Mouse (Mus musculus) liver, adult 2 months (tissue): Measurements from ENCODE around the gene Mrpl23. TPM values are rescaled to one million over a fixed set of nuclear protein-coding genes. Genes with fewer than 3 reads are reported as not detected.

Source experiments
- DNase-seq: peaks from one replicate; pipeline ENCODE4 v3.0.0-alpha.2; 2011; ENCODE audit warnings: low read depth, low spot score; ENCODE audit errors: extremely low read depth
- H3K27ac ChIP-seq: fragments of 200-500 bp; replicated peaks from 2 replicates; pipeline ENCODE4 v1.5.1; 2012; ENCODE audit warnings: low read depth, mild to moderate bottlenecking, control low read depth, inconsistent platforms, low read length; ENCODE audit not compliant: insufficient read depth
- H3K27me3 ChIP-seq: fragments of 200-500 bp; 2 replicates; pipeline ENCODE4 v1.6.1; 2012; ENCODE audit warnings: mild to moderate bottlenecking, moderate library complexity, low read length, inconsistent platforms; ENCODE audit not compliant: control insufficient read depth, insufficient read depth
- H3K36me3 ChIP-seq: fragments of 200-500 bp; 2 replicates; pipeline ENCODE4 v1.6.1; 2012; ENCODE audit warnings: low read length, inconsistent platforms; ENCODE audit not compliant: control insufficient read depth, insufficient read depth
- H3K4me1 ChIP-seq: fragments of 200-500 bp; 2 replicates; pipeline ENCODE4 v1.6.1; 2011; ENCODE audit warnings: low read length; ENCODE audit not compliant: control insufficient read depth, insufficient read depth
- H3K4me3 ChIP-seq: fragments of 200-500 bp; 2 replicates; pipeline ENCODE4 v1.5.1; 2011; ENCODE audit warnings: low read depth, mild to moderate bottlenecking, control low read depth, low read length, moderate library complexity; ENCODE audit not compliant: insufficient read depth
- H3K79me2 ChIP-seq: fragments of 200-500 bp; 2 replicates; pipeline ENCODE4 v1.6.1; 2012; ENCODE audit warnings: inconsistent platforms, mild to moderate bottlenecking, low read length, moderate library complexity; ENCODE audit not compliant: control insufficient read depth, insufficient read depth
- H3K9ac ChIP-seq: fragments of 200-500 bp; 2 replicates; pipeline ENCODE4 v1.6.1; 2012; ENCODE audit warnings: low read depth, mild to moderate bottlenecking, control low read depth, inconsistent platforms, low read length
- CTCF ChIP-seq: fragments of 200-500 bp; IDR thresholded peaks from 2 replicates; pipeline ENCODE4 v1.5.1; 2011; ENCODE audit warnings: low read depth, low read length, control low read depth
- POLR2A ChIP-seq: fragments of 200-500 bp; IDR thresholded peaks from 2 replicates; pipeline ENCODE4 v1.6.1; 2011; ENCODE audit warnings: low read length, control low read depth; ENCODE audit not compliant: insufficient read depth; ENCODE audit errors: extremely low read depth
- WGBS: fragments of 180-500 bp; shearing (Covaris S2); methylation state at CpG from one replicate; pipeline ENCODE4 v1.1.7; 2018; 5-methylcytosine and 5-hydroxymethylcytosine counted together
- polyA plus RNA-seq: library from polyadenylated mRNA; depleted of rRNA; stranded (reverse); fragments of >200 nt; gene quantifications from 2 replicates; pipeline ENCODE4 v1.2.3, GENCODE M21; 2012
- total RNA-seq: library from RNA; depleted of rRNA; stranded (reverse); fragments of >200 nt; gene quantifications from 2 replicates; pipeline ENCODE4 v1.2.3, GENCODE M21; 2014

The Mrpl23 gene
- total and polyA plus RNA-seq, 2 experiments = 7.6 to 45.0 TPM

DNA sequence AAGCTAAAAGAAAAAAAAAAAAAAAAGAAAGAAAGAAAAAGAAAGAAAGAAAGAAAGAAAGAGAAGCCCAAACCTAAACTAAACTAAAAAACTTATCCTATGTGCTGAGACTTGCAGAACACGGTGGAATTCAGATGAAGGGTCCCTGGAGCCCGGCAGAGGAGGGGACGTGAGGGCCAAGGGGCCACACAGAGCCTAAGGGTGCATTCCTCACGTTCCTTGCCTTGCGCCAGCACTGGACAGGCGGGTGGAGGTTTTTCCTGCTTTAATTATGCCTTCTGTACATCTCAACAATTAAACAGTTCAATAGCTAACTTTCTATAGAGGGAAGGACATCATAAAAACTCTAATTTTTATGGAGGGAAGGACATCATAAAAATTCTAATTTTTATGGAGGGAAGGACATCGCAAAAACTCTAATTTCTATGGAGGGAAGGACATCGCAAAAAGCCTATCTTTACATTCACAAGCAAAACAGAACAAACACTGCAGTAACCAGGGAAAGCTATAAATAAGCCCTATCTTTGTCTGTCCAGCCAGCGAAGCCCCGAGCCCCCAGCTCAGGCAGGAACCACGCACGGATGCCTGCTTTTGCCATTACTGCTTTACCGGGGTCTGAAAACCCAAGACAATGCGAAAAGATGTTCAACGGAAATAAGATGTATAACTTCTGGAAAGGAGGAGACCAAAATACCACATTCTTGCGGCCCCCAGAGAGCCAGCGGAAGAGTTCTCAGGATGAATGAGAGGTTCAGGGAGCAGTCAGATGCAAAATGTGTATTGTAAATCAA, 9.1 kb upstream of the Mrpl23 start:
- Histone ChIP-seq H3K4me1 (no peaks in the 10 kb centered on the region), H3K27me3 (0 out of 2 replicates have a peak, but pooled peaks cover 2% of the 10 kb centered on the region), H3K27ac (no peak overlapping the region), H3K9ac (no peak overlapping the region), H3K36me3 (no peaks in the 10 kb centered on the region), H3K4me3 (no peak overlapping the region), H3K79me2 (no peaks in the 10 kb centered on the region)
- 82% methylated on average over 17 of the region's 17 CpGs for whole genome bisulfite sequencing
- TF ChIP-seq CTCF = no peak
- TF ChIP-seq POLR2A = no peak
- DNase-seq = no peak

DNA sequence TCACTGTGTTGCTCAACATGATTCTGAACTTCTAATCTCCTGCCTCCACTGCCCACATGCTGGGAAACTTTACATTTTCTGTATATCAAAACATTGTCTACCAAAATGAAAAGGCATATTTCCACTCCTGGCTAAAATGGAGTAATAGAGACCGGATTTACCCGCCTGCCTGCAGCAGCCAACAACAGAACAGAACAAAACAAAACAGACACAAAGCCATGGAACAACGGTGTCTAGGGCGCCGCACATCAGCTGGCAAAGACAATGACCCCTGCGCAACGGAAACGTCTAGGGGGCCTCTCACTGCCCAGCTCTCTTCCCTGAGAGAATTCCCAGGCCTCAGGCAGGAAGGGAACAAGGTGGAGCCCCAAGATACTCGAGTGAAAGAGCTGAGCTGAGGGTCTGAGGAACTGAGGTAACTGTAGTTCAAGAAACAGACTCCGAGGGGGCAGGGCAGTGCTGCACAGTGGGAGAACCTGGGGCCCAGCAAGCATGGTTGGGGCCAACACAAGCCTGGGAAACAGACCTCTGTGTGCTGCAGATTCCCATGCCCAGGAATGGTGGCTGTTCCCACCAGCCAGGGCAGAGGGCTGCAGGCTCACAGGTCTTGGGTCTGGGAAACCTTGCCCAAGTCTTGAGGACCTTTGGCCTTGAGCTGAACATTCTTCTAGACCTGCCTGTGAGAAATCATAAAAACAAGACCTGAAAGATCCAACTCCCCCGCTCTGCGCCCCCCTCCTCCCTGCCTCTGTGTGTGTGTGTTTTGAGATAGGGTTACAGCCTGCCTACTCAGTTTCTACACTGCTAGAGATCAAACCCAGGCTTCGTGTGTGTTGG, 6.9 kb upstream of the Mrpl23 start:
- H3K36me3 ChIP-seq = no peaks in the 10 kb centered on the region
- no peak overlapping the region for H3K9ac ChIP-seq
- TF ChIP-seq POLR2A (no peak), CTCF (no peak)
- H3K27ac ChIP-seq = no peak overlapping the region
- H3K4me1 ChIP-seq = no peaks in the 10 kb centered on the region
- H3K27me3 ChIP-seq = 0 out of 2 replicates have a peak, but pooled peaks cover 2% of the 10 kb centered on the region
- DNase-seq = no peak
- 77% methylated on average over 13 of the region's 13 CpGs for WGBS
- no peak overlapping the region for H3K4me3 ChIP-seq
- no peaks in the 10 kb centered on the region for H3K79me2 ChIP-seq

DNA sequence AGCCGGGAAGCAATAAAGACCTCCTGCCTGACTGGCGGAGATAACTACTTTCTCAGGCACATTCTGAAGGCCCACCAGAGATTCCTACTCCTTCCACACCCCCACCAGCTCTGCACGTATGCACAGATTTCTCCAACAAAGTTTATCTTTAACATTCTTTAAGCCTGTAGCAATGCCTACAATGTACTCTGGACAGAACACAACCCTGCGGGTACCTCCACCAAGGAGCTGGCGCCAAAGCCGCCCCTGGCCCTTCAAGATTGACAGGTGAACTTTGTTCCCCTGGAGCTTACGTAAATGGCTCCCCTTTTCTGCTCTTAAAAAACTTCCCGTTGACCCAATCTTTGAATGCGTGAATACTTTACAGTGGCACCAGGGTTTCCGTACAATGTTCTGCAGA, 3.1 kb upstream of the Mrpl23 start:
- TF ChIP-seq POLR2A = no peak
- no peak for TF ChIP-seq CTCF
- Histone ChIP-seq H3K27me3 (0 out of 2 replicates have a peak, but pooled peaks cover 2% of the 10 kb centered on the region), H3K4me1 (peaks cover 5% of the 10 kb centered on the region; the same call in 1 of the 2 replicates), H3K4me3 (no peak overlapping the region), H3K36me3 (no peaks in the 10 kb centered on the region), H3K27ac (no peak overlapping the region), H3K9ac (no peak overlapping the region), H3K79me2 (no peaks in the 10 kb centered on the region)
- no peak for DNase-seq
- 78% methylated on average over 10 of the region's 10 CpGs for WGBS

DNA sequence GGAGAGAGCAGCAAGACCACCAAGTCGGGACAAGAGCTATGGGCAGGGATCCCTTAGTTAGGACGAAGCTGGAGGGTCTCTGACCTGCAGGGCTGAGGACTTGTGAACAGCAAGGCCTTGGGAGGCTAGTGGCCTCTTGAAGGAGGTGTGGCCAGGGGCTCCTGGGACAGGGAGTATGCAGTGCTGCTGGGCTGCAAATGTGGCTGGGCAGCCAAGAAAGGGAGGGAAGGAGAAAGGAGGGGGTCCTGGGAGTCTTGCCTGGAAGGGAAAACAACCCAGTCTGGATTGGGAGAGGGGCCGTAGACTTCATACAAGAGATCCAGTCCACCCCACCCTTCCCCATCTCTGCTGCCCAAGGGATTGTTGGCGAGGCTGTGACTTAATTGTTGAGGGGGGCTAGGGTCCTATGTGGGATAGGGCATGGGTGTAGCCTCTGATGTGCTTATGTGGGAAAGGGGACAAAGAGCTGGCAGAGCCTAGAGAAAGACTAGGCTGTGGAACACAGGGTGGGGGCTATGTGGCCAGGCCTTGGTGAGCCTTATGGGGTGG, 439 bp upstream of the Mrpl23 start:
- Histone ChIP-seq H3K36me3 (no peaks in the 10 kb centered on the region), H3K4me1 (peaks cover 12% of the 10 kb centered on the region), H3K27ac (no peak overlapping the region), H3K27me3 (no peaks in the 10 kb centered on the region), H3K79me2 (no peaks in the 10 kb centered on the region), H3K4me3 (no peak overlapping the region), H3K9ac (no peak overlapping the region)
- TF ChIP-seq POLR2A (no peak), CTCF (no peak)
- DNase-seq = no peak
- 93% methylated on average over 4 of the region's 4 CpGs for WGBS

DNA sequence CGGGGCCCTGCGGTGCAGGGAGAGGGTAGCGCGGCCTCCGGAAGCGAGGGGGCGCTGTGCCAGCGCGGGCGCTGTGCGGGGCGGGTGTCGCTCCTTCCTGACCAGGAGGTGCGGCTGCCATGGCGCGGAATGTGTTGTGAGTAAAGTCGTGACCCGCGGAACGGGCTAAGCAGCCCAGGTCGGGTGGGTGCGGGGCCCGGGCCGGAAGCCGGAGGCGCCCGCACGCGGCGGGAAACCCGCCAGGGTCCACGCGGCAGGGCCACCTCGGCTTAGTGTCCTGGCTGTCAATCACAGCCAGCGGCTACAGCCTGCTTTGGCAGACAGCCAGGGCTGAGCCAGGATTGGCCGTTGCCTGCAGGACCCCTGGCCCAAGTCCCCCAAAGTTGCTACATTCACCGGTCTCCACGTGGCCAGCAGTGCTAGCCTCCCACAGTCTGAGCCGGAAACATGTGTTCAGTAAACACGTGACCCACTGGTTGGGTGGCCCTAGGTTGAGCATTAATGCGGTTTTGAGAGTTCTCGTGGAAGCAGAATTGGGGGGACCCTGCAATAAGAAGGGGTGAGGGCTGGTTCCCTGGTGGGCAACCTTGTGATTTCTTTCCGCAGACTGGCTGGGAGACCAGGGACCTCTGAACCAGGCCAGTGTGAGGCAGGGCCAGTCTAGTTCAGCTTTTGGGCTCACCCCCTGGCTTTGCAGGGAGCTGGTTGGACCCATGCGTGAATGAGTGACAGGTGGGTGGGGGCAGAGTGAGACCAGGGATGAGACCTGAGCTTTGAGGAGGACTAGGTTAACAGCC, 771 bp downstream of the Mrpl23 start:
- Histone ChIP-seq H3K27me3 (no peaks in the 10 kb centered on the region), H3K36me3 (no peaks in the 10 kb centered on the region), H3K9ac (peak overlapping the region; percentile 71), H3K27ac (peak overlapping the region; percentile 45), H3K4me3 (peak overlapping the region; percentile 77), H3K79me2 (no peaks in the 10 kb centered on the region), H3K4me1 (peaks cover 12% of the 10 kb centered on the region)
- WGBS = 1% methylated on average over 42 of the region's 44 CpGs
- peak; percentile 75 for DNase-seq
- peak; percentile 86 for TF ChIP-seq CTCF
- TF ChIP-seq POLR2A = no peak
